Mouse (Mus musculus) midbrain, embryonic 10.5 days (tissue): Measurements from ENCODE around the gene 5031410I06Rik. TPM values are rescaled to one million over a fixed set of nuclear protein-coding genes. Genes with fewer than 3 reads are reported as not detected.
"Not testable (repeated sequence)": the region's sequence is repeated elsewhere in the genome, so short reads cannot be mapped to it uniquely, and the experiment has no call there.

ENCODE experiments used
- DNase-seq: peaks from one replicate; pipeline ENCODE4 v3.0.0-alpha.2; 2017; ENCODE audit warnings: low spot score
- H3K27ac ChIP-seq: fragments of 300-500 bp; sonication (generic); replicated peaks from 2 replicates; pipeline ENCODE4 v1.5.1; 2016; ENCODE audit warnings: mild to moderate bottlenecking
- H3K27me3 ChIP-seq: fragments of 300-500 bp; sonication (generic); 2 replicates; pipeline ENCODE4 v1.6.1; 2016; ENCODE audit warnings: low read depth, mild to moderate bottlenecking; ENCODE audit not compliant: poor library complexity, severe bottlenecking
- H3K36me3 ChIP-seq: fragments of 300-500 bp; sonication (generic); 2 replicates; pipeline ENCODE4 v1.6.1; 2016; ENCODE audit warnings: mild to moderate bottlenecking, moderate library complexity
- H3K4me1 ChIP-seq: fragments of 300-500 bp; sonication (generic); 2 replicates; pipeline ENCODE4 v1.6.1; 2016
- H3K4me3 ChIP-seq: fragments of 300-500 bp; sonication (generic); 2 replicates; pipeline ENCODE4 v1.5.1; 2016; ENCODE audit warnings: mild to moderate bottlenecking, moderate library complexity
- H3K9me3 ChIP-seq: fragments of 300-500 bp; sonication (generic); replicated peaks from 2 replicates; pipeline ENCODE4 v1.6.1; 2016; ENCODE audit warnings: mild to moderate bottlenecking
- whole genome bisulfite sequencing: fragments of 180-500 bp; shearing (Covaris S2); methylation state at CpG from one replicate; pipeline ENCODE4 v1.1.7; 2016; 5-methylcytosine and 5-hydroxymethylcytosine counted together
- polyA plus RNA-seq: library from polyadenylated mRNA; unstranded; fragments of >200 nt; fragmentation: Nextera tagmentation; extraction: Ambion mirVana; gene quantifications from 2 replicates; pipeline ENCODE4 v1.2.1, GENCODE M21; 2016

The 5031410I06Rik gene
- polyA plus RNA-seq: not detected in 2 replicates

DNA sequence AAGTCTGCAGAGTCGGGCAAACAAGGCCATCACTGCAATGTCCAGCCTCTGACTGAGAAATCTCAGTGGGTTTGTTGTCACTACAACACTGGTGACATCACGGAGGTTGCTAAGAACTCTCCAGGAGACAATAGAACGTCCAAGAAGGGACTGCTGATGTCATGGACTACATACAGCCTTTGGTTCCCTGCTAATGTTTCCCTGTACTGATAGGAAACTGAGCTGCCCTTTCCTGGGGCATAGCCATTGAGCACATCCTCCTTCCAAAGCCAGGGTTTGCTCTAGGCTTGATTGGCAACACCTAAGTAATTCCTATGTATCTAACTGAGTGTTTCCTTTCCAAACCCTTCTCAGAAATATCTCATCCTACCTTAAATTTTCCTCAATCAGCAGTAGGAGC is at the start of gene 5031410I06Rik:
5031410I06Rik (minus strand) TSS at position 101 of the 400 bp plus-strand sequence.
- H3K27ac ChIP-seq, H3K27me3 ChIP-seq, H3K4me1 ChIP-seq, H3K9me3 ChIP-seq, H3K36me3 ChIP-seq, DNase-seq, H3K4me3 ChIP-seq: not testable (repeated sequence)
- WGBS: no CpG with 5 or more reads among the region's 3 CpGs

DNA sequence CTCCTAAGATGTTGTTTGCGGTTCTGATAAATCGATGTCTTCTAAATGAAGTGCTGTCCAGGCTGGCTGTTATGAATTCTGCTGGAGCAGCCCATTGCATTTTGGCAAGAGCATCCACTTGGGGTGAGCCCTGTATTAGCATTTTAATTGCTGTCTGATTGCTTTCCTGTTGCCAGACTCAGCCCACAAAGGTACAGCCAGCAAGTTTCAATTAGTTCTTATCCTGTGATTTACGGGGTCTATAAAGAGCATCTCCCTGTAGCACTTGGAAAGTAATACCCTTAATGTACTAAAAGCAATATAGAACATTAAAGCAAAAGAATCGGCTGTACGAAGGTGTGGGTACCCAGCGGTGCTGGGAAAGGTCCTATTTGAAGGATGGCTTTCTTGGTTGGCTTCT is 37.7 kb upstream of the 5031410I06Rik start:
- Histone ChIP-seq H3K9me3 (no peaks in the 10 kb centered on the region), H3K4me1 (no peaks in the 10 kb centered on the region), H3K4me3 (no peak overlapping the region), H3K27ac (no peak overlapping the region), H3K27me3 (no peaks in the 10 kb centered on the region), H3K36me3 (no peaks in the 10 kb centered on the region)
- WGBS: 90% methylated on average over 6 of the region's 6 CpGs
- no peak for DNase-seq

DNA sequence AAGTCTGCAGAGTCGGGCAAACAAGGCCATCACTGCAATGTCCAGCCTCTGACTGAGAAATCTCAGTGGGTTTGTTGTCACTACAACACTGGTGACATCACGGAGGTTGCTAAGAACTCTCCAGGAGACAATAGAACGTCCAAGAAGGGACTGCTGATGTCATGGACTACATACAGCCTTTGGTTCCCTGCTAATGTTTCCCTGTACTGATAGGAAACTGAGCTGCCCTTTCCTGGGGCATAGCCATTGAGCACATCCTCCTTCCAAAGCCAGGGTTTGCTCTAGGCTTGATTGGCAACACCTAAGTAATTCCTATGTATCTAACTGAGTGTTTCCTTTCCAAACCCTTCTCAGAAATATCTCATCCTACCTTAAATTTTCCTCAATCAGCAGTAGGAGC is 16.2 kb upstream of the 5031410I06Rik start, which contains the start of gene Gm10220:
Gm10220 (minus strand) TSS at position 101 of the 400 bp plus-strand sequence.
- H3K36me3 ChIP-seq, H3K4me1 ChIP-seq, H3K27me3 ChIP-seq, DNase-seq, H3K9me3 ChIP-seq, H3K27ac ChIP-seq, H3K4me3 ChIP-seq: not testable (repeated sequence)
- WGBS: no CpG with 5 or more reads among the region's 3 CpGs

DNA sequence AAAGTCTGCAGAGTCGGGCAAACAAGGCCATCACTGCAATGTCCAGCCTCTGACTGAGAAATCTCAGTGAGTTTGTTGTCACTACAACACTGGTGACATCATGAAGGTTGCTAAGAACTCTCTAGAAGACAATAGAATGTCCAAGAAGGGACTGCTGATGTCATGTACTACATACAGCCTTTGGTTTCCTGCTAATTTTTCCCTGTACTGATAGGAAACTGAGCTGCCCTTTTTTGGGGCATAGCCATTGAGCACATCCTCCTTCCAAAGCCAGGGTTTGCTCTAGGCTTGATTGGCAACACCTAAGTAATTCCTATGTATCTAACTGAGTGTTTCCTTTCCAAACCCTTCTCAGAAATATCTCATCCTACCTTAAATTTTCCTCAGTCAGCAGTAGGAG is 16.0 kb downstream of the 5031410I06Rik start, which contains the start of gene Gm10471:
Gm10471 (minus strand) TSS at position 101 of the 400 bp plus-strand sequence.
- H3K27ac ChIP-seq, H3K9me3 ChIP-seq, H3K36me3 ChIP-seq, H3K27me3 ChIP-seq, DNase-seq, H3K4me3 ChIP-seq, H3K4me1 ChIP-seq: not testable (repeated sequence)
- WGBS: 86% methylated on average over 1 of the region's 1 CpGs

DNA sequence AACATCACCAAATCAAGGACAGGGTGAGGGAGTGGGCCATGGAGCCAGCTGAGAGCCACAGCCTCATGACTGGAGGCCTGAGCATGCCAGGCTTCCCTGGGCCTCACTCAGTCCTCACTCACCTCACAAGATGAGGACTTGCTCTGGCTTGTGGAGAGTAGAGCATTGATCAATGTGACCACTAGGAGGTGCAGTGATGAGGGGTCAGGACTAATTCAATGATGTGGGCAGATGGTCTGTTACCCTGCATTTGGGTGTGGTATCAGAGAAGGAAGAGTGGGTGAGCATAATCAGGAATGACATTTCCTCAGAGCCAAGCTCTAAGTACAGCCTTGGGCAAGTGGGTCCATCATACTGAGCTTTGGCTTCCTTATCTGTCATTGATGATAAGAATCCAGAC is 26.1 kb downstream of the 5031410I06Rik start:
- DNase-seq, H3K27me3 ChIP-seq, H3K4me3 ChIP-seq: not testable (repeated sequence)

DNA sequence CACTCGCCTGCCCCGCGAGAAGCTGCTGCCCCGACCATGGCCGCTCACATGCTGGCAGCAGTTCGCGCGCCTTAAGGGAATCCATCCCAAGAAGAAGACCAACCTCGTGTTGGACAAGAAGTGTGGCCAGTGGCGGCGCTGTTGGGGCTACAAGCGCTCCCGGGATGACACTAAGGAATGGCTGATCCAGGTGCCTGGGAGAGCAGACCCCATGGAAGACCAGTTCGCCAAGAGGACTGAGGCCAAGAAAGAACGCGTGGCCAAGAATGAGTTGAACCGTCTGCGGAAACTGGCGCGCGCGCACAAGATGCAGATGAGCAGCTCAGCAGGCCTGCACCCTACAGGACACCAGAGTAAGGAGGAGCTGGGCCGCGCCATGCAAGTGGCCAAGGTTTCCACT is 34.4 kb downstream of the 5031410I06Rik start:
- no peak overlapping the region for H3K4me3 ChIP-seq
- H3K4me1 ChIP-seq: no peaks in the 10 kb centered on the region
- no peaks in the 10 kb centered on the region for H3K36me3 ChIP-seq
- 87% methylated on average over 24 of the region's 24 CpGs for WGBS
- no peak overlapping the region for H3K27ac ChIP-seq
- peaks cover 10% of the 10 kb centered on the region for H3K9me3 ChIP-seq
- DNase-seq: no peak
- no peaks in the 10 kb centered on the region for H3K27me3 ChIP-seq

More for the DNA sequence above, 26.1 kb downstream of the 5031410I06Rik start:
- H3K36me3 ChIP-seq, H3K4me1 ChIP-seq, H3K9me3 ChIP-seq, H3K27ac ChIP-seq: not testable (repeated sequence)

DNA sequence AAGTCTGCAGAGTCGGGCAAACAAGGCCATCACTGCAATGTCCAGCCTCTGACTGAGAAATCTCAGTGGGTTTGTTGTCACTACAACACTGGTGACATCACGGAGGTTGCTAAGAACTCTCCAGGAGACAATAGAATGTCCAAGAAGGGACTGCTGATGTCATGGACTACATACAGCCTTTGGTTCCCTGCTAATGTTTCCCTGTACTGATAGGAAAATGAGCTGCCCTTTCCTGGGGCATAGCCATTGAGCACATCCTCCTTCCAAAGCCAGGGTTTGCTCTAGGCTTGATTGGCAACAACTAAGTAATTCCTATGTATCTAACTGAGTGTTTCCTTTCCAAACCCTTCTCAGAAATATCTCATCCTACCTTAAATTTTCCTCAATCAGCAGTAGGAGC is 46.7 kb downstream of the 5031410I06Rik start, which contains the start of gene Gm7347:
Gm7347 (minus strand) TSS at position 101 of the 400 bp plus-strand sequence.
- DNase-seq, H3K9me3 ChIP-seq, H3K36me3 ChIP-seq, H3K27me3 ChIP-seq, H3K4me1 ChIP-seq, H3K27ac ChIP-seq, H3K4me3 ChIP-seq: not testable (repeated sequence)
- WGBS: no CpG with 5 or more reads among the region's 2 CpGs

Other genes starting within 250 kb of the 5031410I06Rik start
- 0.10 TPM in 1 of 2 replicates, not detected in the other for gene Gm21663, start 163.0 kb downstream of the 5031410I06Rik start, polyA plus RNA-seq
- gene Gm21671, start 150.9 kb downstream of the 5031410I06Rik start, polyA plus RNA-seq: 0.06 TPM in 1 of 2 replicates, not detected in the other
- not detected in 2 replicates for gene Gm21680, start 132.7 kb downstream of the 5031410I06Rik start, polyA plus RNA-seq
- 0.09 TPM in 1 of 2 replicates, not detected in the other for gene Gm21698, start 116.7 kb downstream of the 5031410I06Rik start, polyA plus RNA-seq
- 0.12 TPM in 2 replicates for gene Gm1979, start 100.6 kb downstream of the 5031410I06Rik start, polyA plus RNA-seq
- not detected in 2 replicates for gene Gm5862, start 82.4 kb downstream of the 5031410I06Rik start, polyA plus RNA-seq
- gene Speer4a, start 65.8 kb downstream of the 5031410I06Rik start, polyA plus RNA-seq: 0.07 TPM in 1 of 2 replicates, not detected in the other
- not detected in 2 replicates for gene Gm7347, start 46.8 kb downstream of the 5031410I06Rik start, polyA plus RNA-seq
- not detected in 2 replicates for gene Gm10471, start 16.1 kb downstream of the 5031410I06Rik start, polyA plus RNA-seq
- gene Gm10220, start 16.1 kb upstream of the 5031410I06Rik start, polyA plus RNA-seq: not detected in 2 replicates
- gene Gm7361, start 152.3 kb upstream of the 5031410I06Rik start, polyA plus RNA-seq: 0.05 TPM in 1 of 2 replicates, not detected in the other